Mouse (Mus musculus): ENCODE results near the gene Lair1.

DNA sequence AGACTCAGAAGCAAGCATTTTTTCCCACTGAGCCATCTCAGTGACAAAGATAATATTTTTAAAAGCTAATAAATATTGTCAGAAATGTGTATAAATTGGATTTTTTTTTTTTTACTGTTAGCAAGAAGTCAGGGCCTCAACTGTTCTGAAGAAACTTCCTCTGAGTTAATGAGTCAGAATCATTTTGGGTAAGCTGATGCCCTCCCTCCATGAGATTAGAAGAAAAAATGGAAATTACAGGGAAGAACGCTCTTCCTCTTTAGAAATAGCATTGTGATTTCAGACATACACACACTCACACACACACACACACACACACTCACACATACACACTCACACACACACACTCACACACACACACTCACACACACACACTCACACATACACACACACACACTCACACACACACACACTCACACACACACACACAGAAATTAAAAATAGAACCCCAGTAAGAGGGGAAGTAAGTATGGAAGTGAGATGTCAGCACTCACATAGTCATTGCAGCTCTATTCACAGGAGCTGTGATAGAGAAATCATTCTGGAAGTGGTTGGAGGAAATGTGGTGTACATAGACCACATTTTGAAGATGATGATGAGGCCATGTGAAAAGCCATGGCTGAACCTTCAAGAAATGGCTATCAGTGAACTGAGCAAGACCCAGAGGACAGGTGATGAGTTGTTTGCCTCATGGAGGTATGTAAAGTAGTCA, 866 bp upstream of the Lair1 start:
- TF ChIP-seq E2F4 (IDR thresholded peaks at IDR 0.05; ENCODE audit: insufficient read depth), result no peak
- TF ChIP-seq POLR2A (IDR thresholded peaks at IDR 0.05; ENCODE audit: insufficient read length, low read depth), result no peak
- TF ChIP-seq USF1 (IDR thresholded peaks at IDR 0.05; ENCODE audit: low read depth), result no peak
- no peak for TF ChIP-seq MAX (IDR thresholded peaks at IDR 0.05; ENCODE audit: low read depth)
- TF ChIP-seq MYOD1 (IDR thresholded peaks at IDR 0.05; ENCODE audit: control insufficient read depth in 1 of 3, insufficient read length in 2 of 3, low read depth in 2 of 3), result no peak
- no peak for TF ChIP-seq CEBPB (IDR thresholded peaks at IDR 0.05; ENCODE audit: insufficient read depth, poor library complexity, severe bottlenecking)
- no peak for TF ChIP-seq TCF3 (IDR thresholded peaks at IDR 0.05; ENCODE audit: insufficient read length, low read depth)
- TF ChIP-seq TCF12 (IDR thresholded peaks at IDR 0.05; ENCODE audit: insufficient read depth, poor library complexity, severe bottlenecking), result no peak
- TF ChIP-seq POLR2AphosphoS2 (IDR thresholded peaks at IDR 0.05; ENCODE audit: insufficient read length, low read depth), result no peak
